Mouse (Mus musculus) bone marrow macrophage, adult 2 months (primary cell): ENCODE results near the gene Slit3.

ENCODE experiments used
- CTCF ChIP-seq: IDR thresholded peaks from 2 replicates; pipeline ENCODE4 v1.5.1; 2012; ENCODE audit warnings: low read depth, mild to moderate bottlenecking, low read length, moderate library complexity
- POLR2A ChIP-seq: IDR thresholded peaks from 2 replicates; pipeline ENCODE4 v1.6.1; 2012; ENCODE audit warnings: mild to moderate bottlenecking, low read depth, low read length, borderline replicate concordance

GRCm38 (mm10) chr11:35679976-35680375 lies 559.0 kb downstream of the Slit3 start:
- TF ChIP-seq CTCF (no peak), POLR2A (no peak)
